Mouse (Mus musculus): ENCODE results near the gene Mprip.

DNA sequence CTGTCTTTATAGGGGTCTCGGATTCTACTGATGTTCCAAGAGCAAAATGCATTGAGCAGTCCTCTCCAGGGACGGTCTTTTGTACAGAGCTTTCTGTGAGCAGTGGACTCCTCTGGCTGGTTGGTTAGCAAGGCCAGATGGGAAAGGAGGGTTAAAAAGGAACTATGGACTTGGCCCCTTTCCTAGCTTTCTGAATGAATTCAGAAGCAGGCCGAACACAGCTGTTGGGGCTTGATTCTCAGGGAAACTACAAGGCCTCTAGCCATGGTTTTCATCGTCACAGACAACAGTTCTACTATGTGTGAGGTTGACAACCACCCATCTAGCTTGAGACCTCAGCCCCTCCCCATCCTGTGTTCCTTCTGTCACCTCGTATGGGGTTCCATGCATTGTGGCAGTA lies 31.2 kb upstream of the Mprip start:
- TF ChIP-seq EP300 (IDR thresholded peaks at IDR 0.05; ENCODE audit: low read depth) (no peak), CTCF (IDR thresholded peaks at IDR 0.05; ENCODE audit: low read depth) (no peak)
